Mouse (Mus musculus): ENCODE data around the gene Fars2.

Gene Fars2

GRCm38 (mm10) chr13:36386074-36386473 lies 268.9 kb downstream of the Fars2 start:
- no peak for DNase-seq

GRCm38 (mm10) chr13:36391936-36392335 lies 274.7 kb downstream of the Fars2 start:
- no peak for DNase-seq

- DNase-seq = no peak
Measured at GRCm38 (mm10) chr13:36392666-36393065, 275.5 kb downstream of the Fars2 start.

GRCm38 (mm10) chr13:36401011-36401410 lies 283.8 kb downstream of the Fars2 start:
- DNase-seq = no peak

GRCm38 (mm10) chr13:36413276-36413675 lies 296.1 kb downstream of the Fars2 start:
- no peak for DNase-seq

- DNase-seq = no peak
Measured at GRCm38 (mm10) chr13:36415176-36415575, 298.0 kb downstream of the Fars2 start.

GRCm38 (mm10) chr13:36416546-36416945 lies 299.3 kb downstream of the Fars2 start:
- no peak for DNase-seq

- DNase-seq = no peak
Measured at GRCm38 (mm10) chr13:36419357-36419756, 302.1 kb downstream of the Fars2 start.

GRCm38 (mm10) chr13:36422446-36422845 lies 305.2 kb downstream of the Fars2 start:
- no peak for DNase-seq

GRCm38 (mm10) chr13:36425824-36426705 lies 308.9 kb downstream of the Fars2 start:
- peak; percentile 51 to 74 for DNase-seq

- no peak for DNase-seq
Measured at GRCm38 (mm10) chr13:36429500-36430189, 312.4 kb downstream of the Fars2 start.

- DNase-seq = no peak
Measured at GRCm38 (mm10) chr13:36430420-36431114, 313.4 kb downstream of the Fars2 start.

- DNase-seq = peak; percentile 26 to 54
Measured at GRCm38 (mm10) chr13:36431974-36432518, 314.8 kb downstream of the Fars2 start.

GRCm38 (mm10) chr13:36444748-36445423 lies 327.7 kb downstream of the Fars2 start:
- DNase-seq = no peak

GRCm38 (mm10) chr13:36447947-36448346 lies 330.7 kb downstream of the Fars2 start:
- no peak for DNase-seq

GRCm38 (mm10) chr13:36448565-36448964 lies 331.4 kb downstream of the Fars2 start:
- DNase-seq = no peak

GRCm38 (mm10) chr13:36451437-36451836 lies 334.2 kb downstream of the Fars2 start:
- DNase-seq = no peak

- peak; percentile 81 to 88 for DNase-seq
Measured at GRCm38 (mm10) chr13:36460473-36460872, 343.3 kb downstream of the Fars2 start.

- no peak for DNase-seq
Measured at GRCm38 (mm10) chr13:36463669-36464068, 346.5 kb downstream of the Fars2 start.

GRCm38 (mm10) chr13:36466076-36466475 lies 348.9 kb downstream of the Fars2 start:
- DNase-seq = peak in 1 of 2 experiments; percentile 28

GRCm38 (mm10) chr13:36466515-36466921 lies 349.3 kb downstream of the Fars2 start:
- DNase-seq = peak; percentile 76 to 90

GRCm38 (mm10) chr13:36467849-36468248 lies 350.6 kb downstream of the Fars2 start:
- no peak for DNase-seq
